Mouse (Mus musculus) myocyte (in vitro differentiated cells): ENCODE measurements around the gene Pvalb.

Source experiments
- POLR2A ChIP-seq: IDR thresholded peaks from one replicate; pipeline ENCODE4 v1.6.1; 2011; ENCODE audit warnings: low read depth, mild to moderate bottlenecking, control low read depth, moderate library complexity; ENCODE audit not compliant: insufficient read length
- REST ChIP-seq: IDR thresholded peaks from one replicate; pipeline ENCODE4 v1.6.1; 2011; ENCODE audit warnings: mild to moderate bottlenecking, control low read depth, moderate library complexity; ENCODE audit not compliant: insufficient read depth, insufficient read length
- TCF3 ChIP-seq: IDR thresholded peaks from one replicate; pipeline ENCODE4 v1.6.1; 2011; ENCODE audit warnings: low read depth, control low read depth; ENCODE audit not compliant: insufficient read length

DNA sequence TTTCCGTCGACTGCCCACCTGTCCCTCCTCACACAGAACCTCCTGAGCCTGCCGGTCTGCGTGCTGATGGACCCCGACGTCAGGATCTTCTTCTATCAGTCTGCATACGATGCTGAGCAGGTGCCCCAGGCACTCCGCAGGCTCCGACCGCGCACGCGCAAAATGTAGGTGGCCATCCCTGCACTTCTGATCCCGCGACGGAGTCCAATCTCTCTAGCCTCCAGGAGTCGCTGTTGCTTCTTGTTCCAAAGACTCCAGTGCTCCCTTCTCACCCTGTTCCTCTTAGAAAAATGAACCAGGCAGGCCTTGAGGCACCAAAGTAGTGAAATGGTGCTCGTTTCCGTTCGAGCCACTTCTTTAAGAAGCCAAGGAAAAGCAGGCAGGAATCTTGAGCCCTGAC, 48.6 kb upstream of the Pvalb start:
- no peak for TF ChIP-seq TCF3
- TF ChIP-seq POLR2A, result no peak
- TF ChIP-seq REST, result no peak
